Mouse (Mus musculus): ENCODE measurements around the gene Kcnn4. TPM values are rescaled to one million over a fixed set of nuclear protein-coding genes. Genes with fewer than 3 reads are reported as not detected.

Gene Kcnn4
- total and polyA plus RNA-seq, 3 experiments: 188 to 256 TPM; not detected in 1

- TF ChIP-seq EP300 (IDR thresholded peaks at IDR 0.05; ENCODE audit: low read depth in 1 of 2, low read length in 2 of 2) (no peak), CHD1 (IDR thresholded peaks at IDR 0.05; ENCODE audit: low read depth, low read length) (no peak), ZC3H11A (IDR thresholded peaks at IDR 0.05; ENCODE audit: low read depth, low read length) (no peak), E2F4 (IDR thresholded peaks at IDR 0.05; ENCODE audit: borderline replicate concordance, low read depth, low read length) (no peak), BHLHE40 (IDR thresholded peaks at IDR 0.05; ENCODE audit: borderline replicate concordance, low read depth, low read length) (no peak), CTCF (IDR thresholded peaks at IDR 0.05 in 2 of 3, conservative IDR thresholded peaks at IDR 0.05 in 1 of 3; ENCODE audit: control insufficient read depth in 1 of 3, insufficient read depth in 1 of 3, low read depth in 2 of 3, low read length in 3 of 3, poor library complexity in 1 of 3, severe bottlenecking in 1 of 3) (no peak), KAT2A (conservative IDR thresholded peaks at IDR 0.05; ENCODE audit: low read depth, low read length) (no peak), MAFK (IDR thresholded peaks at IDR 0.05; ENCODE audit: borderline replicate concordance, low read depth, low read length) (no peak), MYC (IDR thresholded peaks at IDR 0.05; ENCODE audit: low read depth, low read length) (no peak), MYB (IDR thresholded peaks at IDR 0.05; ENCODE audit: low read depth, low read length) (no peak), MAX (IDR thresholded peaks at IDR 0.05; ENCODE audit: low read length) (no peak), HCFC1 (IDR thresholded peaks at IDR 0.05; ENCODE audit: low read depth, low read length) (no peak), MXI1 (IDR thresholded peaks at IDR 0.05; ENCODE audit: low read depth, low read length) (no peak), MEF2A (IDR thresholded peaks at IDR 0.05; ENCODE audit: extremely low read depth, insufficient replicate concordance, low read depth, low read length, poor library complexity, severe bottlenecking) (no peak), USF1 (IDR thresholded peaks at IDR 0.05; ENCODE audit: low read depth, low read length) (no peak), SIN3A (IDR thresholded peaks at IDR 0.05; ENCODE audit: low read length) (no peak), TBP (IDR thresholded peaks at IDR 0.05; ENCODE audit: low read depth, low read length) (no peak), MAZ (IDR thresholded peaks at IDR 0.05; ENCODE audit: low read depth, low read length) (no peak), JUND (IDR thresholded peaks at IDR 0.05; ENCODE audit: low read depth, low read length) (no peak), UBTF (IDR thresholded peaks at IDR 0.05; ENCODE audit: borderline replicate concordance, insufficient read depth, low read depth, low read length) (no peak)
- H3K27ac ChIP-seq (ENCODE audit: control insufficient read depth, low read depth, low read length): no peak overlapping the region
- H3K9me3 ChIP-seq (replicated peaks; ENCODE audit: insufficient read depth, low read length): no peaks in the 10 kb centered on the region
- no peaks in the 10 kb centered on the region for H3K36me3 ChIP-seq (ENCODE audit: control insufficient read depth in 1 of 2, insufficient read depth in 2 of 2, low read length in 2 of 2)
- no peak overlapping the region for H3K4me3 ChIP-seq (ENCODE audit: control insufficient read depth in 1 of 2, insufficient read depth in 1 of 2, low read depth in 2 of 2, low read length in 2 of 2)
- H3K9ac ChIP-seq (ENCODE audit: control insufficient read depth, low read depth, low read length, poor library complexity, severe bottlenecking): no peak overlapping the region
- no peak for DNase-seq (ENCODE audit: low read depth, low spot score)
- no peaks in the 10 kb centered on the region for H3K4me1 ChIP-seq (ENCODE audit: control insufficient read depth in 1 of 2, insufficient read depth in 2 of 2, low read length in 2 of 2)
- H3K27me3 ChIP-seq (ENCODE audit: control insufficient read depth in 1 of 2, insufficient read depth in 2 of 2, low read length in 2 of 2): no peaks in the 10 kb centered on the region
- H3K79me2 ChIP-seq (ENCODE audit: control insufficient read depth, insufficient read depth, low read length, poor library complexity): no peaks in the 10 kb centered on the region
Observed at GRCm38 (mm10) chr7:24421648-24422047, 51.6 kb downstream of the Kcnn4 start.

GRCm38 (mm10) chr7:24422251-24422650, 52.2 kb downstream of the Kcnn4 start:
- no peak for DNase-seq (ENCODE audit: low read depth, low spot score)
- Histone ChIP-seq H3K27me3 (ENCODE audit: control insufficient read depth in 1 of 2, insufficient read depth in 2 of 2, low read length in 2 of 2) (no peaks in the 10 kb centered on the region), H3K27ac (ENCODE audit: control insufficient read depth, low read depth, low read length) (no peak overlapping the region), H3K4me3 (ENCODE audit: control insufficient read depth in 1 of 2, insufficient read depth in 1 of 2, low read depth in 2 of 2, low read length in 2 of 2) (no peak overlapping the region), H3K79me2 (ENCODE audit: control insufficient read depth, insufficient read depth, low read length, poor library complexity) (no peaks in the 10 kb centered on the region), H3K36me3 (ENCODE audit: control insufficient read depth in 1 of 2, insufficient read depth in 2 of 2, low read length in 2 of 2) (no peaks in the 10 kb centered on the region), H3K9me3 (replicated peaks; ENCODE audit: insufficient read depth, low read length) (no peaks in the 10 kb centered on the region), H3K4me1 (ENCODE audit: control insufficient read depth in 1 of 2, insufficient read depth in 2 of 2, low read length in 2 of 2) (no peaks in the 10 kb centered on the region), H3K9ac (ENCODE audit: control insufficient read depth, low read depth, low read length, poor library complexity, severe bottlenecking) (no peak overlapping the region)
- TF ChIP-seq MAX (IDR thresholded peaks at IDR 0.05; ENCODE audit: low read length) (no peak), ZNF384 (IDR thresholded peaks at IDR 0.05; ENCODE audit: low read depth, low read length) (no peak), NELFE (IDR thresholded peaks at IDR 0.05; ENCODE audit: low read depth, low read length) (no peak)
